Mouse (Mus musculus): ENCODE measurements around the gene Rpf2. TPM values are rescaled to one million over a fixed set of nuclear protein-coding genes. Genes with fewer than 3 reads are reported as not detected.

Rpf2 gene
- polyA plus RNA-seq (2012; fragmentation: generic; extraction: Trizol) = 1 to 10 TPM; 4.0 to 7.7 TPM

DNA sequence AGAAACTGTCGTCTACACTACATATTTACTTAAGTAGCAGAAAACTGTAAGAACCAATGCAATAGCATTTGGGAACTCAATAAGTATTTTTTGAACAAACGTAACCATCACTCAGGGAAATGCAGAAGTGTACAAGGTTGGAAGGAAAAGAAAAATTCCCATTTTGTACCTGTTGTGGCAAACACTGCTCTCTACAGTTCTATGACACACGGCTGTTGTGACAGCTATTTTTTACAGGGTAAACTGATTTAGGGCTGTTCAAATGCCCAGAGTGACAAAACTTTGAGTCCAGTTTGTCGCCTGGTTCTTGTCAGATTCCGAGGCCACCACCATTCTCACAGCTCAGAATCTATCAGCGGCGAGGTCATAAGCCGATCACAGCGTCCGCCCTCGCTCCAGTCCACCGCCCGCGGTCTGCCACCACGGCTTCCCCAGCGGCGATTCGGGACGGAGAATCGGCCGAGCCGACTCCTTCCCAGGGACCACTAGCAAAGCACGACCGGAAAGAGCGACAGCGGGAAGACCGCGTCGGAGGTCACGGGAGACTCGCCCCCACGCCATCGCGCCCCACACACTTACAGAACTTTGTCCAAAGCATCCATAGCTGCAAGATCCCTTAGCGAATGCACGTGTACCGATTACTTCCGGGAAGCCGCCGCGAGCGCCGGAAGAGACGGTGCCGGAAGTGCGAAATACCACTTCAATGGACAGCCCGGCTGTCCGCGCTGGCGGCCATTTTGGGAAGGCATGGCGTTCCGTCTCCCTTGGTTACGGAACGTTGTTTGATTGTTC is at the start of gene Rpf2:
Gene Rpf2, minus strand, starts transcription at position 663 of the 792 bp plus-strand sequence.

DNA sequence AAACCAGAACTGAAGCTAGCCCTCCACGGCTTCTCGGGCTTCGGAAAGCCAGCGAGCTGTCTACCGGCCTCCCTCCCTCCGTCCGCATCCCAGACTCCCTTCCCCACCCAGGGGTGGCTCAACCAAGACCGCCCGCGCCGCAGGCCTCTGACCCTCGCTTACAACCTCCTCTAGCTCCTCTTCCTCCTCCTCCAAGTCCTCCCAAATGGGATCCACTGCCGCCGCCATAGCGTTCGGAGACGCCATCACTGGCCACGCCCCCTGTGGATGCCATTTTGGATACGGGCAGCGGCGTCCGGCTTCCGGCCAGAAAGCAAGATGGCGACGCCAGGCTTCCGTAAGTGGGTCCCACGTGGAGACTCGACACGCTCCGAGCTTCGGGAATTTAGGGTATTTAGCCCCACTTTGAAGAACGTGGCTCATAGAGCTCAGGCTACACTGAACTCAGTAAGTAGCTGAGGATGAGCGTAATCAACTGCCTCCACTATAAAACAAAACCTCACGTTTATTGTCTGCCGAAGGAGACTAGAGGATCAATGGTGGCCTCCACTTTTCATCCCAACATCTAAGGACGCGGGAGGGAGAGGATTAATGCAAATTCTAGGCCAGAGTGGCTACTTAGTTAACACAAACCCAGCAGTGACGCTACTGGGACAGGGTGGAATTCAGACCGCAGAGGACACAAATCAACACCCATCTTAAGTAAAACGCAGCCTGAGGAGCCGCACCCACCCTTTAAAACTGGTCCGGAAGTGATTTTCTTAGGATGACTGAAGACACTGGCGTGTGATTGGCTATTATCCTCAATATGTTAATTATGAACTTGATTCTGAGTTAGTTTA is 10.8 kb upstream of the Rpf2 start, which contains the start of gene Gtf3c6:
Gene Gtf3c6, minus strand, starts transcription at position 695 of the 842 bp plus-strand sequence.

Other genes starting within 250 kb of the Rpf2 start
- under 1 TPM in 1 of 2 experiments, not detected in 1; 0.04 TPM for gene Mfsd4b1, start 221.8 kb downstream of the Rpf2 start, polyA plus RNA-seq (2012; fragmentation: generic; extraction: Trizol)
- gene Slc16a10, start 104.8 kb downstream of the Rpf2 start, polyA plus RNA-seq (2012; fragmentation: generic; extraction: Trizol) = 1 to 10 TPM in 1 of 2 experiments, under 1 TPM in 1; 0.82 to 1.5 TPM
- gene Gtf3c6, start 11.1 kb upstream of the Rpf2 start, polyA plus RNA-seq (2012; fragmentation: generic; extraction: Trizol) = 10 to 100 TPM; 11.1 to 32.2 TPM
- gene Amd1, start 55.1 kb upstream of the Rpf2 start, polyA plus RNA-seq (2012; fragmentation: generic; extraction: Trizol) = 10 to 100 TPM; 10.1 to 17.0 TPM
- 10 to 100 TPM in 1 of 2 experiments, under 1 TPM in 1; 0.42 to 12.5 TPM for gene Cdk19, start 92.5 kb upstream of the Rpf2 start, polyA plus RNA-seq (2012; fragmentation: generic; extraction: Trizol)

Data from C3H10T1/2 (cell line).